Mouse (Mus musculus) G1E (cell line): ENCODE measurements at regions not wholly inside any gene's neighbourhood (a gene's known extent, or its start where the extent isn't known, plus 50 kb on each side); places are given as distances from the start of the nearest gene placed in this dataset.

Experiments used
- ATAC-seq: 2 replicates; pipeline ENCODE4 v1.8.0; 2016; ENCODE audit warnings: mild to moderate bottlenecking; ENCODE audit not compliant: insufficient number of reproducible peaks, poor library complexity, low FRiP score, severe bottlenecking; ENCODE audit errors: extremely low read depth
- DNase-seq: peaks from one replicate; pipeline ENCODE4 v3.0.0; 2012; ENCODE audit warnings: low spot score
- H3K27me3 ChIP-seq: 2 replicates; pipeline ENCODE4 v1.6.1; 2012; ENCODE audit warnings: mild to moderate bottlenecking, low read length, inconsistent platforms; ENCODE audit not compliant: insufficient read depth
- H3K36me3 ChIP-seq: replicated peaks from 2 replicates; pipeline ENCODE3; 2012; ENCODE audit warnings: mild to moderate bottlenecking, inconsistent platforms
- H3K4me1 ChIP-seq: 2 replicates; pipeline ENCODE4 v1.6.1; 2012; ENCODE audit warnings: low read depth, low read length, inconsistent platforms, mixed read lengths; ENCODE audit not compliant: insufficient read depth
- H3K4me3 ChIP-seq: 2 replicates; pipeline ENCODE4 v1.5.1; 2012; ENCODE audit warnings: low read depth, mild to moderate bottlenecking, inconsistent platforms, low read length, moderate library complexity, mixed read lengths
- H3K9me3 ChIP-seq: replicated peaks from 2 replicates; pipeline ENCODE4 v1.6.1; 2012; ENCODE audit warnings: inconsistent platforms
- CTCF ChIP-seq: IDR thresholded peaks from 2 replicates; pipeline ENCODE4 v1.5.1; 2012; ENCODE audit warnings: low read depth, low read length, inconsistent platforms, mixed read lengths
- GATA1 ChIP-seq: IDR thresholded peaks from 2 replicates; pipeline ENCODE4 v1.6.1; 2012; ENCODE audit warnings: borderline replicate concordance, low read length, inconsistent platforms, mixed read lengths
- GATA2 ChIP-seq: IDR thresholded peaks from 2 replicates; pipeline ENCODE4 v1.6.1; 2012; ENCODE audit warnings: low read depth, low read length, inconsistent platforms, borderline replicate concordance
- POLR2AphosphoS5 ChIP-seq: IDR thresholded peaks from 2 replicates; pipeline ENCODE4 v1.6.1; 2012; ENCODE audit warnings: low read depth, low read length, inconsistent platforms; ENCODE audit not compliant: insufficient replicate concordance
- TAL1 ChIP-seq: conservative IDR thresholded peaks from 2 replicates; pipeline ENCODE4 v1.6.1; 2012; ENCODE audit warnings: low read depth, low read length, inconsistent platforms, mixed read lengths

GRCm38 (mm10) chr12:96167551-96167950 is 475.5 kb downstream of the Flrt2 start:
- Histone ChIP-seq H3K36me3 (no peaks in the 10 kb centered on the region), H3K27me3 (no peaks in the 10 kb centered on the region), H3K4me1 (no peaks in the 10 kb centered on the region), H3K9me3 (no peaks in the 10 kb centered on the region), H3K4me3 (no peak overlapping the region)
- TF ChIP-seq GATA2, result no peak
- no peak for TF ChIP-seq CTCF
- TF ChIP-seq POLR2AphosphoS5, result no peak
- TF ChIP-seq GATA1, result no peak
- TF ChIP-seq TAL1, result no peak
- ATAC-seq (no peak), DNase-seq (no peak)

- Histone ChIP-seq H3K27me3 (no peaks in the 10 kb centered on the region), H3K9me3 (peaks cover 7% of the 10 kb centered on the region), H3K4me3 (no peak overlapping the region), H3K4me1 (no peaks in the 10 kb centered on the region), H3K36me3 (no peaks in the 10 kb centered on the region)
- no peak for DNase-seq
- no peak for ATAC-seq
- TF ChIP-seq GATA1 (no peak), CTCF (no peak), POLR2AphosphoS5 (no peak), TAL1 (no peak), GATA2 (no peak)
These were observed 506.9 kb downstream of the Flrt2 start for GRCm38 (mm10) chr12:96198928-96199327.

GRCm38 (mm10) chr12:96201855-96202254 is 509.8 kb downstream of the Flrt2 start:
- Histone ChIP-seq H3K9me3 (peaks cover 7% of the 10 kb centered on the region; the same call in 1 of the 2 replicates), H3K4me3 (no peak overlapping the region), H3K4me1 (no peaks in the 10 kb centered on the region), H3K36me3 (no peaks in the 10 kb centered on the region), H3K27me3 (no peaks in the 10 kb centered on the region)
- ATAC-seq (no peak), DNase-seq (no peak)
- TF ChIP-seq GATA2 (no peak), CTCF (no peak), POLR2AphosphoS5 (no peak), TAL1 (no peak), GATA1 (no peak)

GRCm38 (mm10) chr12:96226446-96226845 is 534.4 kb downstream of the Flrt2 start:
- TF ChIP-seq GATA1 (no peak), TAL1 (no peak), CTCF (no peak), GATA2 (no peak), POLR2AphosphoS5 (no peak)
- no peaks in the 10 kb centered on the region for H3K36me3 ChIP-seq
- H3K4me1 ChIP-seq, result no peaks in the 10 kb centered on the region
- H3K27me3 ChIP-seq, result no peaks in the 10 kb centered on the region
- no peak for ATAC-seq
- H3K9me3 ChIP-seq, result peaks cover 5% of the 10 kb centered on the region; the same call in 1 of the 2 replicates
- no peak overlapping the region for H3K4me3 ChIP-seq
- DNase-seq, result no peak

- Histone ChIP-seq H3K9me3 (peaks cover 2% of the 10 kb centered on the region; the same call in 1 of the 2 replicates), H3K4me3 (no peak overlapping the region), H3K36me3 (no peaks in the 10 kb centered on the region), H3K4me1 (no peaks in the 10 kb centered on the region), H3K27me3 (no peaks in the 10 kb centered on the region)
- TF ChIP-seq GATA2 (no peak), TAL1 (no peak), CTCF (no peak), GATA1 (no peak), POLR2AphosphoS5 (no peak)
- DNase-seq (no peak), ATAC-seq (no peak; the same call in 1 of the 2 replicates)
These were observed 536.7 kb downstream of the Flrt2 start for GRCm38 (mm10) chr12:96228714-96229113.

- no peak for ATAC-seq
These were observed 543.5 kb downstream of the Flrt2 start for GRCm38 (mm10) chr12:96235510-96235909.

GRCm38 (mm10) chr12:96235996-96236525 is 544.0 kb downstream of the Flrt2 start:
- no peaks in the 10 kb centered on the region for H3K27me3 ChIP-seq
- TF ChIP-seq GATA1 (no peak), GATA2 (no peak)
- DNase-seq (no peak), ATAC-seq (no peak)
- no peak overlapping the region for H3K4me3 ChIP-seq
- H3K36me3 ChIP-seq, result no peaks in the 10 kb centered on the region
- H3K9me3 ChIP-seq, result no peaks in the 10 kb centered on the region
- no peaks in the 10 kb centered on the region for H3K4me1 ChIP-seq

More at GRCm38 (mm10) chr12:96235510-96235909, 543.5 kb downstream of the Flrt2 start:
- Histone ChIP-seq H3K4me3 (no peak overlapping the region), H3K27me3 (no peaks in the 10 kb centered on the region), H3K36me3 (no peaks in the 10 kb centered on the region), H3K4me1 (no peaks in the 10 kb centered on the region), H3K9me3 (no peaks in the 10 kb centered on the region)
- DNase-seq, result no peak
- TF ChIP-seq TAL1 (no peak), CTCF (no peak), GATA2 (no peak), POLR2AphosphoS5 (no peak), GATA1 (no peak)
